Mouse (Mus musculus) neural tube, embryonic 15.5 days (tissue): Measurements from ENCODE around the gene Nqo1. TPM values are rescaled to one million over a fixed set of nuclear protein-coding genes. Genes with fewer than 3 reads are reported as not detected.

Source experiments
- ATAC-seq: fragments of 200-750 bp; cut with Nextera tagmentation; 2 replicates; pipeline ENCODE4 v1.8.0; 2017; ENCODE audit warnings: mild to moderate bottlenecking, moderate TSS enrichment, moderate library complexity; ENCODE audit not compliant: low FRiP score
- H3K27ac ChIP-seq: fragments of 300-500 bp; sonication (generic); replicated peaks from 2 replicates; pipeline ENCODE4 v1.5.1; 2015; ENCODE audit warnings: mild to moderate bottlenecking, inconsistent platforms
- H3K27me3 ChIP-seq: fragments of 300-500 bp; sonication (generic); replicated peaks from 2 replicates; pipeline ENCODE4 v1.6.1; 2015; ENCODE audit warnings: inconsistent platforms
- H3K36me3 ChIP-seq: fragments of 300-500 bp; sonication (generic); 2 replicates; pipeline ENCODE4 v1.6.1; 2015; ENCODE audit warnings: inconsistent platforms
- H3K4me1 ChIP-seq: fragments of 300-500 bp; sonication (generic); 2 replicates; pipeline ENCODE4 v1.6.1; 2015; ENCODE audit warnings: inconsistent platforms
- H3K4me2 ChIP-seq: fragments of 300-500 bp; sonication (generic); 2 replicates; pipeline ENCODE4 v1.6.1; 2015; ENCODE audit warnings: inconsistent platforms, mild to moderate bottlenecking, moderate library complexity
- H3K4me3 ChIP-seq: fragments of 300-500 bp; sonication (generic); replicated peaks from 2 replicates; pipeline ENCODE4 v1.5.1; 2015; ENCODE audit warnings: mild to moderate bottlenecking, inconsistent platforms
- H3K9ac ChIP-seq: fragments of 300-500 bp; sonication (generic); replicated peaks from 2 replicates; pipeline ENCODE4 v1.6.1; 2015; ENCODE audit warnings: mild to moderate bottlenecking, inconsistent platforms
- H3K9me3 ChIP-seq: fragments of 300-500 bp; sonication (generic); replicated peaks from 2 replicates; pipeline ENCODE4 v1.6.1; 2016; ENCODE audit warnings: inconsistent platforms
- WGBS: fragments of 180-500 bp; shearing (Covaris S2); methylation state at CpG from one replicate; pipeline ENCODE4 v1.1.7; 2015; ENCODE audit warnings: mixed read lengths; 5-methylcytosine and 5-hydroxymethylcytosine counted together
- polyA plus RNA-seq: library from polyadenylated mRNA; unstranded; fragments of >200 nt; fragmentation: Nextera tagmentation; extraction: Ambion mirVana; gene quantifications from 2 replicates; pipeline ENCODE4 v1.2.1, GENCODE M21; 2015

The Nqo1 gene
- 7.8 and 32.7 TPM in 2 replicates for polyA plus RNA-seq

DNA sequence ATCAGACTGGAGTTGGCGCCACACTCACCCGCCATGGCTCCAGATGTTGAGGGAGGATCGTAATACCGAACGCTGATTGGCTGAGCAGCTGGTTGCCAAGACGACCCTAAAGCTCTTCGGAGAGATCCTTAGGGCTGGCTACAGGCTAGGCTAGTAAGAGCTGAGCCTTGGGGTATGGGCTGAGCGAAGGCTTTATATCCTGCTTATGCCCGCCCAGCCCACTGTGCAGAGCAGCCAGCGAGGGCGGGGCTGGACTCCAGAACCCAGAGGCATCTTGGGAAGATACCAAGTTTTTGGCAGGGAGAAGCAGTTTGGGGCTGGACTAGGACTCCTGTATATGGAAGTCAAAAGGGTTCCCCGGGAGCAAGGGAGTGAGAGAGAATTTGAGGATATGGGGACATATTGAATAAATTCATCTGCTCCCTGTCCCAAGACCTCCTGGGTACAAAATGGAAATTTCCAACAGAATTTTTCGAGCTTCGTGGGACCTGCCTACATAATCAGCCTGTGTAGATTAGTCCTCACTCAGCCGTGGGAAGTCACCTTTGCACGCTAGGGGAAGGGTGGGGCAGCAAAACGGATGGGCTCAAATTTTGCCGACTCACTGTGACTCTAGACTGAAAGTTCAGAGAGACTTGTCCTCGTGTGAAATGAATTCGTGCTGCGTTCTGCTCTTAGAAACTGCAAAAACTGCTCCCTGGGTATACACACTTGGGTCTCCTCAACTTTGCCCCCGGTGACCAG is at the start of gene Nqo1:
Gene Nqo1, minus strand, starts transcription at position 169 of the 744 bp plus-strand sequence.
- Histone ChIP-seq H3K36me3 (peaks cover 2% of the 10 kb centered on the region; the same call in 1 of the 2 replicates), H3K4me3 (peak within 1 kb of the TSS; percentile 39), H3K9me3 (no peaks in the 10 kb centered on the region), H3K4me2 (peak within 1 kb of the TSS; percentile 74), H3K27ac (peak within 1 kb of the TSS; percentile 76), H3K27me3 (no peaks in the 10 kb centered on the region), H3K9ac (peak within 1 kb of the TSS; percentile 34), H3K4me1 (peaks cover 15% of the 10 kb centered on the region)
- peak; percentile 96 for ATAC-seq
- 15% methylated on average over 22 of the region's 22 CpGs for WGBS

DNA sequence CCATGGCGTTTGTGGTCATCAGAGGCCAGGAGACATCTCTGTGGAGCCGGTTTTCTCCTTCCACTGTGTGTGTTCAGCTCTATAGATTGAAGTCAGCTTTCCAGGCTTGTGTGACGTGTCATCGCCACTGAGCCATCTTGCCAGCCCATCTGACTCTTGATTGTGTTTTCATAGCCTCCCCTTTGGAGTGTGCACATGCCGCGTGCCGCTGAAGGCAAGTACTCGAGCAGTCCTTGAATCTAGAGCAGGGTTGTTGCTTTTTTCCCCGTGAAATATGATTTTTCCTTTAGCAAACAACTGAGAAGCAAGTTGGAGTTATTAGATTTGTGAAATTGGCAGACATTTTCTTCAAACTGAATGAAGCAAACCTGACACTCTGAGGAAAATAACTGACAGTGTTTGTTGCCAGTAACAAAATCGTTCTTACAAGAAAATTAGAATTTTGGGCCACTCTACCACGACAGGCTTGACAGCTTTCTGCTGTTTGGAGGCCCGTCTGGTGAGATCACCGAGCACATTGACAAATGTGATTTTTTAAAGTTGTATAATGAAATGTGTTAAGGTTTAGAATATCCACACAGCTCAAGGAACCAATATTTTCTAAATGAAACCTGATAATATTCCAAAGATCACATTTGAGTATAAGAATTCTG is 48.5 kb upstream of the Nqo1 start:
- no peak overlapping the region for H3K4me2 ChIP-seq
- H3K4me1 ChIP-seq: no peaks in the 10 kb centered on the region
- H3K9ac ChIP-seq: no peak overlapping the region
- no peaks in the 10 kb centered on the region for H3K27me3 ChIP-seq
- no peak for ATAC-seq
- no peaks in the 10 kb centered on the region for H3K9me3 ChIP-seq
- H3K27ac ChIP-seq: no peak overlapping the region
- WGBS: 89% methylated on average over 13 of the region's 13 CpGs
- H3K4me3 ChIP-seq: no peak overlapping the region
- H3K36me3 ChIP-seq: peaks cover 15% of the 10 kb centered on the region

- WGBS: 84% methylated on average over 6 of the region's 6 CpGs
- ATAC-seq: no peak
- no peak overlapping the region for H3K4me2 ChIP-seq
- no peaks in the 10 kb centered on the region for H3K4me1 ChIP-seq
- H3K4me3 ChIP-seq: no peak overlapping the region
- H3K36me3 ChIP-seq: peaks cover 12% of the 10 kb centered on the region
- H3K27me3 ChIP-seq: no peaks in the 10 kb centered on the region
- no peak overlapping the region for H3K9ac ChIP-seq
- H3K27ac ChIP-seq: no peak overlapping the region
- H3K9me3 ChIP-seq: no peaks in the 10 kb centered on the region
Observed at GRCm38 (mm10) chr8:107449655-107450054, 46.6 kb upstream of the Nqo1 start.

DNA sequence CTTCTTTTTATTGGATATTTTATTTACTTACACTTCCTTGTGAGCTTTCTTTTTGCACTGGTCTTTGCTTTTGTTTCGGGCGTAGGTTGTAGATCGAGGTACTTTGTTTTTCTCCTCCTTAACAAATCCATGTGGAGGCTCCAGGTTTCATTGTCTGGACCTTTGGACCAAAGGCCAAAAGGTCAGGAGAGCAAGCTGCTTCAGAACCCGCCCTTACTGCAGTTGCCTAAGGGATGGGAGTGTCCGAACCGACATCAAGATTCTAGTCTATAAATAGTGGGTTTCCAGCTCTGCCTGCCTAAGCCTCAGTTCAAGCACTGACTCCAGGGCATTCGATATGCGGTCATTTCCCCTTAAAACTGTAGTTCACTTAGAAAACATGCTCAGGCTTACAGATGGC is 46.1 kb upstream of the Nqo1 start:
- WGBS: 37% methylated on average over 8 of the region's 8 CpGs
- Histone ChIP-seq H3K36me3 (peaks cover 12% of the 10 kb centered on the region), H3K4me3 (no peak overlapping the region), H3K27me3 (no peaks in the 10 kb centered on the region), H3K4me2 (no peak overlapping the region), H3K27ac (no peak overlapping the region), H3K4me1 (no peaks in the 10 kb centered on the region), H3K9me3 (no peaks in the 10 kb centered on the region), H3K9ac (no peak overlapping the region)
- no peak for ATAC-seq

- Histone ChIP-seq H3K9ac (no peak overlapping the region), H3K36me3 (peaks cover 7% of the 10 kb centered on the region), H3K4me3 (no peak overlapping the region), H3K4me1 (no peaks in the 10 kb centered on the region), H3K27me3 (no peaks in the 10 kb centered on the region), H3K27ac (no peak overlapping the region), H3K4me2 (no peak overlapping the region), H3K9me3 (no peaks in the 10 kb centered on the region)
- ATAC-seq: no peak
- WGBS: 62% methylated on average over 4 of the region's 4 CpGs
Observed at GRCm38 (mm10) chr8:107448382-107448889, 45.4 kb upstream of the Nqo1 start.

GRCm38 (mm10) chr8:107447713-107448112 is 44.7 kb upstream of the Nqo1 start:
- no peak overlapping the region for H3K9ac ChIP-seq
- H3K9me3 ChIP-seq: no peaks in the 10 kb centered on the region
- no peaks in the 10 kb centered on the region for H3K36me3 ChIP-seq
- H3K4me3 ChIP-seq: no peak overlapping the region
- H3K27ac ChIP-seq: no peak overlapping the region
- no peaks in the 10 kb centered on the region for H3K27me3 ChIP-seq
- H3K4me1 ChIP-seq: no peaks in the 10 kb centered on the region
- ATAC-seq: no peak
- H3K4me2 ChIP-seq: no peak overlapping the region

DNA sequence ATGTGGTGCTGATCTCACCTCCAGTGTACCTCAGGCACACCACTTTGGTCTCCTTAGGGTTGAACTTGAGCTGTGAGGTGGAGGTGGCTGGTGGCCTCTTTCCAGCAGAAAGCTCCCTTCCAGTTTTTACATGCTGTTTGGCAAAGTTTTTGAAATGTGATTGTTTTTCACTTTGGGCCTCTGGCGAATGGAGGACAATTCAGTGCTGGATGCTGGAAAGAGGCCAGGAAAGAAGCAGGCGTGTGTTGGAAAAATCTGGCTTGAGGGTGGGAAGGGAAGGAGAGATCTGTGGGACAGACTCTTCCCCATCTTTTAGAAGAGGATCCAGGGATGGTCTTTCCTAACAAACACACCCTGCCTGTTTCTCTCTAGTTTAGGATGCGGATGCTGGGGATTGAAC is 41.6 kb upstream of the Nqo1 start:
- Histone ChIP-seq H3K27me3 (no peaks in the 10 kb centered on the region), H3K4me3 (no peak overlapping the region), H3K4me2 (no peak overlapping the region), H3K9ac (no peak overlapping the region), H3K9me3 (no peaks in the 10 kb centered on the region), H3K27ac (no peak overlapping the region), H3K4me1 (no peaks in the 10 kb centered on the region), H3K36me3 (no peaks in the 10 kb centered on the region)
- WGBS: 82% methylated on average over 3 of the region's 3 CpGs
- ATAC-seq: no peak

DNA sequence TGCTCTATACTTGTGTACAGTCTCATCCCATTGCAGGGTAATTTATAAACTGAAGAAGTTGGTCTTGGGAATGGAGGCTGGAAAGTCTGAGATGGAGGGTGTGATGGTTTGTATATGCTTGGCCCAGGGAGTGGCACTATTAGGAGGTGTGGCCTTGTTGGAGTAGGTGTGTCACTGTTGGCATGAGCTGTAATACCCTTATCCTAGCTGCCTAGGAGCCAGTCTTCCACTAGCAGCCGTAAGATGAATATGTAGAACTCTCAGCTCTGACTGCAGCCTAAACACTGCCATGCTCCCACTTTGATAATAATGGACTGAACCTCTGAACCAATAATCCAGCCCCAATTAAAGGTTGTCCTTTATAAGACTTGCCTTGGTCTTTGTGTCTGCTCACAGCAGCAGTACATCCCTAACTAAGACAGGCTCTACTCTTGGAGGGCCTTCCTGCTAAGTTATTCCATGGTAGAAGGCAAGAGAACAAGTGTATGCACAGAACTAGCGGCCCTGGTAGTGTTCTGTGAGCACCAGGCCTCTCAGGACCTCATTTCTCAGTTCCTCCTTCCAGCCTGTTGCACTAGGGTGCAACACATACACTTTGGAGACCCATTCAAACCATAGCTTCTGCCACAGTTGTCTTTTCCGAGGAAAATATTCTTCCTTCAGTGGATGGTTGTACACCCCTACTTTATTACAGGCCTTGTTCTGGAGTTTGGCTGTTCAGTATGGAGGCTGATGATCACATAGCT is 37.0 kb upstream of the Nqo1 start:
- WGBS: 95% methylated on average over 3 of the region's 3 CpGs
- Histone ChIP-seq H3K36me3 (no peaks in the 10 kb centered on the region), H3K4me3 (no peak overlapping the region), H3K27ac (no peak overlapping the region), H3K9me3 (no peaks in the 10 kb centered on the region), H3K4me1 (peaks cover 24% of the 10 kb centered on the region), H3K9ac (no peak overlapping the region), H3K4me2 (no peak overlapping the region), H3K27me3 (no peaks in the 10 kb centered on the region)
- ATAC-seq: no peak

GRCm38 (mm10) chr8:107437711-107438110 is 34.7 kb upstream of the Nqo1 start:
- 63% methylated on average over 2 of the region's 2 CpGs for WGBS
- peak overlapping the region; percentile 77; the same call in 1 of the 2 replicates for H3K4me2 ChIP-seq
- no peaks in the 10 kb centered on the region for H3K9me3 ChIP-seq
- H3K4me3 ChIP-seq: no peak overlapping the region
- no peaks in the 10 kb centered on the region for H3K27me3 ChIP-seq
- H3K36me3 ChIP-seq: no peaks in the 10 kb centered on the region
- H3K9ac ChIP-seq: no peak overlapping the region
- H3K27ac ChIP-seq: no peak overlapping the region
- ATAC-seq: no peak
- H3K4me1 ChIP-seq: peaks cover 24% of the 10 kb centered on the region

DNA sequence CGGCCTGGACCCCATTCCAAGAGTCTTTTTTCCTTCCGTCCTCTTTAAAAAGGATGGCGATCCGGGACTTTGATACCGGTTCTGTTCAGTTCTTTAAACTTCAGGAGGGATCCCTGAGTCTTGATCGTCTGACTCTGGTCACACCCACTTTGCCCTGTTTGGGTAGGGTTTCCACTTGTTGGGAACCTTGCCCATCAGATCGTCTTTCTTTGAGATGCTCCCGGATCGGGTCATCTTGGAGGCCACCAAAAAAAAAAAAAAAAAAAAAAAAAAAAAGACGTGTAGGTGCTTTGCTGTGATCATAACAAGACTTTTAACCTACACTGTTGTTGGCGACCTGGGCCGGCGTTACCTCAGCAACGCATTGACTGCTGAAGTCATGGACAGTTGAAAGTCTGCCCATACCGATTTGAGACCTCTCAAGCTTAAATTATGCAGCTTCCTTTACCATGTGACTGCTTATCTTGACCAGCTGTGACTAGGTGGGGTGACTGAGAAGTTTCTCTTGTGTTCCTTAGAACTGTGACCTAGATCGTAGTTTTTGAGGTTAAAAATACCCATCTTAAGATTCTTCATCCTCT is 33.9 kb upstream of the Nqo1 start:
- Histone ChIP-seq H3K27ac (peak overlapping the region; percentile 85), H3K4me1 (peaks cover 24% of the 10 kb centered on the region), H3K27me3 (no peaks in the 10 kb centered on the region), H3K4me2 (peak overlapping the region; percentile 77), H3K4me3 (peak overlapping the region; percentile 86), H3K9ac (peak overlapping the region; percentile 70), H3K9me3 (no peaks in the 10 kb centered on the region), H3K36me3 (no peaks in the 10 kb centered on the region)
- WGBS: 8% methylated on average over 16 of the region's 16 CpGs
- ATAC-seq: peak; percentile 30
